Mouse (Mus musculus): ENCODE measurements around the gene Cacybp. TPM values are rescaled to one million over a fixed set of nuclear protein-coding genes. Genes with fewer than 3 reads are reported as not detected.

The Cacybp gene
- total RNA-seq, 2 experiments from 2014 or later, result 33.6 to 37.9 TPM

Other genes starting within 250 kb of the Cacybp start
- 1 to 10 TPM; 7.6 to 9.9 TPM for gene 4930523C07Rik, start 168.5 kb downstream of the Cacybp start, total RNA-seq (2021)
- gene Tnn, start 59.3 kb downstream of the Cacybp start, total RNA-seq (2021), result under 1 TPM in 1 of 2 experiments, not detected in 1; 0.04 TPM
- 10 to 100 TPM; 76.2 to 80.1 TPM for gene Mrps14, start 17.7 kb downstream of the Cacybp start, total RNA-seq (2021)